Mouse (Mus musculus) stomach, embryonic 15.5 days (tissue): ENCODE results near the gene Ran. TPM values are rescaled to one million over a fixed set of nuclear protein-coding genes. Genes with fewer than 3 reads are reported as not detected.

ENCODE experiments used
- ATAC-seq: fragments of 200-750 bp; cut with Nextera tagmentation; 2 replicates; pipeline ENCODE4 v1.8.0; 2017; ENCODE audit warnings: low read depth, moderate number of reproducible peaks, moderate TSS enrichment; ENCODE audit not compliant: insufficient read depth, low FRiP score
- H3K27ac ChIP-seq: fragments of 300-500 bp; sonication (generic); 2 replicates; pipeline ENCODE4 v1.5.1; 2015; ENCODE audit warnings: mild to moderate bottlenecking, inconsistent platforms
- H3K27me3 ChIP-seq: fragments of 300-500 bp; sonication (generic); replicated peaks from 2 replicates; pipeline ENCODE4 v1.6.1; 2015; ENCODE audit warnings: inconsistent platforms
- H3K36me3 ChIP-seq: fragments of 300-500 bp; sonication (generic); 2 replicates; pipeline ENCODE4 v1.6.1; 2015; ENCODE audit warnings: inconsistent platforms
- H3K4me1 ChIP-seq: fragments of 300-500 bp; sonication (generic); 2 replicates; pipeline ENCODE4 v1.6.1; 2015; ENCODE audit warnings: inconsistent platforms
- H3K4me2 ChIP-seq: fragments of 300-500 bp; sonication (generic); 2 replicates; pipeline ENCODE4 v1.6.1; 2015; ENCODE audit warnings: mild to moderate bottlenecking, inconsistent platforms
- H3K4me3 ChIP-seq: fragments of 300-500 bp; sonication (generic); replicated peaks from 2 replicates; pipeline ENCODE4 v1.5.1; 2015; ENCODE audit warnings: inconsistent platforms
- H3K9ac ChIP-seq: fragments of 300-500 bp; sonication (generic); 2 replicates; pipeline ENCODE4 v1.6.1; 2015; ENCODE audit warnings: inconsistent platforms
- H3K9me3 ChIP-seq: fragments of 300-500 bp; sonication (generic); 2 replicates; pipeline ENCODE4 v1.6.1; 2016; ENCODE audit warnings: inconsistent platforms
- WGBS: fragments of 180-500 bp; shearing (Covaris S2); methylation state at CpG from one replicate; pipeline ENCODE4 v1.1.7; 2015; 5-methylcytosine and 5-hydroxymethylcytosine counted together
- polyA plus RNA-seq: library from polyadenylated mRNA; unstranded; fragments of >200 nt; fragmentation: Nextera tagmentation; extraction: Ambion mirVana; gene quantifications from 2 replicates; pipeline ENCODE4 v1.2.1, GENCODE M21; 2015

Ran gene
- polyA plus RNA-seq, 1 experiment from 2014 or later, result 518 TPM

GRCm38 (mm10) chr5:129045641-129046580 is 26.0 kb downstream of the Ran start:
- Histone ChIP-seq H3K4me3 (no peak overlapping the region), H3K9ac (no peak overlapping the region), H3K9me3 (no peaks in the 10 kb centered on the region), H3K4me1 (no peaks in the 10 kb centered on the region), H3K27me3 (no peaks in the 10 kb centered on the region), H3K4me2 (no peak overlapping the region), H3K36me3 (no peaks in the 10 kb centered on the region), H3K27ac (no peak overlapping the region)
- ATAC-seq, result no peak
- 57% methylated on average over 26 of the region's 26 CpGs for WGBS

- Histone ChIP-seq H3K36me3 (no peaks in the 10 kb centered on the region), H3K4me2 (no peak overlapping the region), H3K9me3 (no peaks in the 10 kb centered on the region), H3K9ac (no peak overlapping the region), H3K27ac (no peak overlapping the region), H3K4me3 (no peak overlapping the region), H3K27me3 (no peaks in the 10 kb centered on the region), H3K4me1 (no peaks in the 10 kb centered on the region)
- WGBS, result 78% methylated on average over 9 of the region's 9 CpGs
- no peak for ATAC-seq
Observed at GRCm38 (mm10) chr5:129049372-129049771, 29.5 kb downstream of the Ran start.

- no peaks in the 10 kb centered on the region for H3K9me3 ChIP-seq
- no peaks in the 10 kb centered on the region; the same call in 1 of the 2 replicates for H3K27me3 ChIP-seq
- 81% methylated on average over 3 of the region's 3 CpGs for WGBS
- ATAC-seq, result no peak
- H3K9ac ChIP-seq, result no peak overlapping the region
- H3K36me3 ChIP-seq, result no peaks in the 10 kb centered on the region
- H3K4me3 ChIP-seq, result no peak overlapping the region
- H3K27ac ChIP-seq, result no peak overlapping the region
- no peak overlapping the region for H3K4me2 ChIP-seq
- H3K4me1 ChIP-seq, result no peaks in the 10 kb centered on the region
Observed at GRCm38 (mm10) chr5:129051910-129052309, 32.0 kb downstream of the Ran start.

- no peaks in the 10 kb centered on the region for H3K36me3 ChIP-seq
Observed at GRCm38 (mm10) chr5:129052636-129053355, 32.9 kb downstream of the Ran start.

GRCm38 (mm10) chr5:129054675-129055284 is 34.9 kb downstream of the Ran start:
- Histone ChIP-seq H3K9me3 (no peaks in the 10 kb centered on the region), H3K27ac (no peak overlapping the region), H3K4me3 (no peak overlapping the region), H3K4me1 (no peaks in the 10 kb centered on the region), H3K9ac (no peak overlapping the region), H3K27me3 (no peaks in the 10 kb centered on the region; the same call in 1 of the 2 replicates), H3K4me2 (no peak overlapping the region), H3K36me3 (no peaks in the 10 kb centered on the region)
- WGBS, result 71% methylated on average over 9 of the region's 9 CpGs
- no peak for ATAC-seq

More at GRCm38 (mm10) chr5:129052636-129053355, 32.9 kb downstream of the Ran start:
- Histone ChIP-seq H3K4me2 (no peak overlapping the region), H3K27me3 (no peaks in the 10 kb centered on the region; the same call in 1 of the 2 replicates), H3K9me3 (no peaks in the 10 kb centered on the region), H3K27ac (no peak overlapping the region), H3K4me1 (no peaks in the 10 kb centered on the region), H3K9ac (no peak overlapping the region), H3K4me3 (no peak overlapping the region)
- WGBS, result 43% methylated on average over 20 of the region's 20 CpGs
- no peak for ATAC-seq

- no peak for ATAC-seq
- Histone ChIP-seq H3K4me2 (no peak overlapping the region), H3K9me3 (no peaks in the 10 kb centered on the region), H3K4me3 (no peak overlapping the region), H3K36me3 (no peaks in the 10 kb centered on the region), H3K27ac (no peak overlapping the region), H3K9ac (no peak overlapping the region), H3K27me3 (peaks cover 6% of the 10 kb centered on the region), H3K4me1 (peaks cover 6% of the 10 kb centered on the region)
- WGBS, result 79% methylated on average over 3 of the region's 3 CpGs
Observed at GRCm38 (mm10) chr5:129059116-129059515, 39.2 kb downstream of the Ran start.

- H3K4me1 ChIP-seq, result peaks cover 12% of the 10 kb centered on the region
- H3K27ac ChIP-seq, result no peak overlapping the region
- H3K9ac ChIP-seq, result no peak overlapping the region
- H3K27me3 ChIP-seq, result peaks cover 6% of the 10 kb centered on the region; the same call in 1 of the 2 replicates
- WGBS, result 18% methylated on average over 13 of the region's 13 CpGs
- H3K36me3 ChIP-seq, result no peaks in the 10 kb centered on the region
- ATAC-seq, result no peak
- no peak overlapping the region for H3K4me2 ChIP-seq
- no peaks in the 10 kb centered on the region for H3K9me3 ChIP-seq
- H3K4me3 ChIP-seq, result no peak overlapping the region
Observed at GRCm38 (mm10) chr5:129061579-129061978, 41.7 kb downstream of the Ran start.

- H3K4me1 ChIP-seq, result peaks cover 18% of the 10 kb centered on the region
- WGBS, result 8% methylated on average over 21 of the region's 21 CpGs
- peak overlapping the region; percentile 53 for H3K4me2 ChIP-seq
- no peak overlapping the region for H3K27ac ChIP-seq
- no peak overlapping the region for H3K9ac ChIP-seq
- peaks cover 6% of the 10 kb centered on the region; the same call in 1 of the 2 replicates for H3K27me3 ChIP-seq
- peak overlapping the region; percentile 23; the same call in 1 of the 2 replicates for H3K4me3 ChIP-seq
- no peaks in the 10 kb centered on the region for H3K9me3 ChIP-seq
- peak; percentile 9; the same call in 1 of the 2 replicates for ATAC-seq
- H3K36me3 ChIP-seq, result no peaks in the 10 kb centered on the region
Observed at GRCm38 (mm10) chr5:129063037-129063791, 43.3 kb downstream of the Ran start.

GRCm38 (mm10) chr5:129063792-129064087 is 43.9 kb downstream of the Ran start:
- WGBS, result 25% methylated on average over 8 of the region's 8 CpGs
- Histone ChIP-seq H3K4me1 (peaks cover 18% of the 10 kb centered on the region), H3K9ac (no peak overlapping the region), H3K4me2 (peak overlapping the region; percentile 53), H3K36me3 (no peaks in the 10 kb centered on the region), H3K27ac (no peak overlapping the region), H3K27me3 (peaks cover 6% of the 10 kb centered on the region; the same call in 1 of the 2 replicates), H3K9me3 (no peaks in the 10 kb centered on the region), H3K4me3 (peak overlapping the region; percentile 23; the same call in 1 of the 2 replicates)
- ATAC-seq, result no peak

GRCm38 (mm10) chr5:129064186-129064585 is 44.3 kb downstream of the Ran start:
- no peak for ATAC-seq
- no peak overlapping the region for H3K27ac ChIP-seq
- WGBS, result 54% methylated on average over 11 of the region's 11 CpGs
- peaks cover 18% of the 10 kb centered on the region for H3K4me1 ChIP-seq
- H3K36me3 ChIP-seq, result no peaks in the 10 kb centered on the region
- H3K4me3 ChIP-seq, result no peak overlapping the region
- no peaks in the 10 kb centered on the region for H3K9me3 ChIP-seq
- H3K27me3 ChIP-seq, result peaks cover 6% of the 10 kb centered on the region; the same call in 1 of the 2 replicates
- H3K4me2 ChIP-seq, result no peak overlapping the region
- H3K9ac ChIP-seq, result no peak overlapping the region

GRCm38 (mm10) chr5:129065301-129065700 is 45.4 kb downstream of the Ran start:
- WGBS, result 79% methylated on average over 12 of the region's 12 CpGs
- H3K27me3 ChIP-seq, result peaks cover 6% of the 10 kb centered on the region; the same call in 1 of the 2 replicates
- no peak overlapping the region for H3K27ac ChIP-seq
- H3K4me1 ChIP-seq, result peaks cover 18% of the 10 kb centered on the region
- no peak overlapping the region for H3K9ac ChIP-seq
- no peak overlapping the region for H3K4me3 ChIP-seq
- H3K9me3 ChIP-seq, result no peaks in the 10 kb centered on the region
- H3K4me2 ChIP-seq, result no peak overlapping the region
- H3K36me3 ChIP-seq, result no peaks in the 10 kb centered on the region
- ATAC-seq, result no peak
